Mouse (Mus musculus) heart, adult 10 weeks (tissue): ENCODE data around the gene Rag1. TPM values are rescaled to one million over a fixed set of nuclear protein-coding genes. Genes with fewer than 3 reads are reported as not detected.

Experiments used
- polyA plus RNA-seq: library from polyadenylated mRNA; stranded (reverse); fragments of 350-450 nt; fragmentation: Illumina TruSeq; extraction: RNeasy Lipid Tissue Mini Kit (QIAGEN cat#74804); gene quantifications from one replicate; pipeline ENCODE4 v1.2.3, GENCODE M21; 2014; ENCODE audit warnings: low read depth, low replicate concordance

Rag1 gene
- not detected for polyA plus RNA-seq

GRCm38 (mm10) chr2:101649114-101649671, at the start of gene Rag1, which contains the start of gene B230118H07Rik:
Gene Rag1 (minus strand): TSS chr2:101649501.
Gene B230118H07Rik (minus strand): TSS chr2:101649532.

GRCm38 (mm10) chr2:101678236-101679021, 29.1 kb upstream of the Rag1 start, which contains the start of gene Traf6:
Gene Traf6 (plus strand): TSS chr2:101678429.

GRCm38 (mm10) chr2:101624526-101624925, 24.8 kb downstream of the Rag1 start, which contains the start of gene Rag2:
Gene Rag2 (plus strand): TSS chr2:101624718.

Other genes starting within 250 kb of the Rag1 start
- not detected for gene Rag2, start 24.8 kb downstream of the Rag1 start, polyA plus RNA-seq
- 115 TPM for gene B230118H07Rik, start within 50 bp of the Rag1 start, polyA plus RNA-seq
- 8.0 TPM for gene Traf6, start 28.9 kb upstream of the Rag1 start, polyA plus RNA-seq
- gene Prr5l, start 233.5 kb upstream of the Rag1 start, polyA plus RNA-seq = 1.0 TPM
- 25.9 TPM for gene Commd9, start 236.7 kb upstream of the Rag1 start, polyA plus RNA-seq